In genomic region chr1:134815748-134816147, GRCm38 (mm10) we compare ENCODE assay signal across 16 mouse cellular contexts.
DNase-seq lines count a peak whose midpoint lies in the region; ATAC-seq lines count a peak whose summit lies in the region.
"Had no signal": no experiment of that assay in that cellular context is flagged by ENCODE, and none has a peak within 500 bp of the region (broad histone marks: within the 10 kb centered on the region; RNA-seq: fewer than 3 reads in every experiment).

No protein-coding gene starts in this region.

- no peak for ATAC-seq in heart, embryonic 15.5 days (replicated peaks; ENCODE audit: insufficient number of reproducible peaks, insufficient read depth, low FRiP score, low read depth)
- ATAC-seq in kidney, embryonic 15.5 days (replicated peaks; ENCODE audit: low FRiP score) = no peak
- ATAC-seq in embryonic facial prominence, embryonic 14.5 days (ENCODE audit: low read depth) = no peak
- ATAC-seq in embryonic facial prominence, embryonic 15.5 days (ENCODE audit: insufficient number of reproducible peaks, low FRiP score, low TSS enrichment, low read depth) = no peak
- no peak for ATAC-seq in megakaryocyte-erythroid progenitor cell, adult 5-6 weeks (replicated peaks; ENCODE audit: low FRiP score, low TSS enrichment, poor library complexity, severe bottlenecking)

- no peak overlapping the region for H3K4me3 ChIP-seq in heart, embryonic 15.5 days
- H3K4me3 ChIP-seq in kidney, embryonic 15.5 days (replicated peaks) = no peak overlapping the region
- no peak overlapping the region for H3K4me3 ChIP-seq in embryonic facial prominence, embryonic 14.5 days (ENCODE audit: low read depth, low read length)
- H3K4me3 ChIP-seq in embryonic facial prominence, embryonic 15.5 days (replicated peaks) = no peak overlapping the region
- H3K4me3 ChIP-seq: embryonic facial prominence, embryonic 12.5 days; forebrain, embryonic 10.5 days; myocyte had no signal

- DNase-seq in heart, postnatal 36 days = no peak
- no peak for DNase-seq in kidney, postnatal 25 days
- DNase-seq in embryonic facial prominence, embryonic 14.5 days (ENCODE audit: low spot score) = no peak
- DNase-seq: cerebellum, adult 8-10 months; liver; liver, postnatal 0 days; midbrain, embryonic 14.5 days; right cerebral cortex, adult 18-20 months; thymus, postnatal 14 days had no signal

- intact Hi-C loops in heart, postnatal 36 days (cut with DNase I) = no loop called here

- no peaks in the 10 kb centered on the region; the same call in 1 of the 2 replicates for H3K36me3 ChIP-seq in heart, embryonic 15.5 days
- H3K36me3 ChIP-seq in kidney, embryonic 15.5 days = no peaks in the 10 kb centered on the region
- H3K36me3 ChIP-seq in embryonic facial prominence, embryonic 14.5 days (ENCODE audit: control insufficient read depth, insufficient read depth, low read length) = no peaks in the 10 kb centered on the region
- H3K36me3 ChIP-seq in embryonic facial prominence, embryonic 15.5 days = peaks cover 2% of the 10 kb centered on the region; the same call in 1 of the 2 replicates
- H3K36me3 ChIP-seq: embryonic facial prominence, embryonic 12.5 days; forebrain, embryonic 10.5 days had no signal

- peak overlapping the region; percentile 83 for H3K27ac ChIP-seq in heart, embryonic 15.5 days
- peak overlapping the region; percentile 8; the same call in 1 of the 2 replicates for H3K27ac ChIP-seq in kidney, embryonic 15.5 days
- H3K27ac ChIP-seq in embryonic facial prominence, embryonic 14.5 days (replicated peaks; ENCODE audit: low read depth, low read length) = peak overlapping the region; percentile 73; the same call in 1 of the 2 replicates
- 0 out of 2 replicates have a peak overlapping the region, but pooled peaks have one; percentile 7 for H3K27ac ChIP-seq in embryonic facial prominence, embryonic 15.5 days (replicated peaks)
- H3K27ac ChIP-seq: forebrain, embryonic 10.5 days had no signal

- peaks cover 35% of the 10 kb centered on the region for H3K4me1 ChIP-seq in heart, embryonic 15.5 days (replicated peaks)
- peaks cover 21% of the 10 kb centered on the region for H3K4me1 ChIP-seq in kidney, embryonic 15.5 days
- peaks cover 23% of the 10 kb centered on the region; the same call in 1 of the 2 replicates for H3K4me1 ChIP-seq in embryonic facial prominence, embryonic 14.5 days (ENCODE audit: control insufficient read depth, insufficient read depth, low read length)
- H3K4me1 ChIP-seq in embryonic facial prominence, embryonic 15.5 days = peaks cover 16% of the 10 kb centered on the region
- H3K4me1 ChIP-seq: forebrain, embryonic 10.5 days had no signal

- no peak overlapping the region for H3K9ac ChIP-seq in heart, embryonic 15.5 days
- no peak overlapping the region for H3K9ac ChIP-seq in kidney, embryonic 15.5 days
- no peak overlapping the region for H3K9ac ChIP-seq in embryonic facial prominence, embryonic 14.5 days (ENCODE audit: low read depth, low read length)
- H3K9ac ChIP-seq in embryonic facial prominence, embryonic 15.5 days = no peak overlapping the region
- H3K9ac ChIP-seq: embryonic facial prominence, embryonic 12.5 days; liver, postnatal 0 days had no signal

- no peak overlapping the region for H3K4me2 ChIP-seq in heart, embryonic 15.5 days
- H3K4me2 ChIP-seq in kidney, embryonic 15.5 days = no peak overlapping the region
- H3K4me2 ChIP-seq in embryonic facial prominence, embryonic 14.5 days (ENCODE audit: low read depth, low read length) = no peak overlapping the region
- H3K4me2 ChIP-seq in embryonic facial prominence, embryonic 15.5 days (replicated peaks) = no peak overlapping the region
- H3K4me2 ChIP-seq: embryonic facial prominence, embryonic 12.5 days had no signal

- H3K9me3 ChIP-seq in heart, embryonic 15.5 days (replicated peaks) = no peaks in the 10 kb centered on the region
- H3K9me3 ChIP-seq in kidney, embryonic 15.5 days (replicated peaks) = no peaks in the 10 kb centered on the region
- H3K9me3 ChIP-seq in embryonic facial prominence, embryonic 14.5 days (ENCODE audit: control insufficient read depth, low read length) = no peaks in the 10 kb centered on the region
- H3K9me3 ChIP-seq in embryonic facial prominence, embryonic 15.5 days (replicated peaks) = no peaks in the 10 kb centered on the region
- H3K9me3 ChIP-seq: embryonic facial prominence, embryonic 12.5 days; forebrain, embryonic 10.5 days had no signal

- H3K27me3 ChIP-seq in heart, embryonic 15.5 days = no peaks in the 10 kb centered on the region
- H3K27me3 ChIP-seq in kidney, embryonic 15.5 days = no peaks in the 10 kb centered on the region
- no peaks in the 10 kb centered on the region for H3K27me3 ChIP-seq in embryonic facial prominence, embryonic 14.5 days (replicated peaks; ENCODE audit: control insufficient read depth, insufficient read depth, low read length)
- H3K27me3 ChIP-seq in embryonic facial prominence, embryonic 15.5 days = no peaks in the 10 kb centered on the region
- H3K27me3 ChIP-seq: embryonic facial prominence, embryonic 12.5 days had no signal

- 76% methylated on average over 3 of the region's 3 CpGs for WGBS in heart, embryonic 15.5 days
- WGBS in kidney, embryonic 15.5 days = 46% methylated on average over 3 of the region's 3 CpGs
- 80% methylated on average over 3 of the region's 3 CpGs for WGBS in embryonic facial prominence, embryonic 14.5 days
- WGBS in embryonic facial prominence, embryonic 15.5 days = 70% methylated on average over 3 of the region's 3 CpGs

Comparison
In these comparisons a context has a peak if more than half of its experiments do, and no peak if none do; other contexts are left out.
1. H3K27ac ChIP-seq: peak in every context shown above with its lines; median percentile 83 in heart, embryonic 15.5 days; 73 in embryonic facial prominence, embryonic 14.5 days; 8 in kidney, embryonic 15.5 days; 7 in embryonic facial prominence, embryonic 15.5 days.